12 mouse cellular contexts compared by ENCODE assay signal in the genomic region with DNA sequence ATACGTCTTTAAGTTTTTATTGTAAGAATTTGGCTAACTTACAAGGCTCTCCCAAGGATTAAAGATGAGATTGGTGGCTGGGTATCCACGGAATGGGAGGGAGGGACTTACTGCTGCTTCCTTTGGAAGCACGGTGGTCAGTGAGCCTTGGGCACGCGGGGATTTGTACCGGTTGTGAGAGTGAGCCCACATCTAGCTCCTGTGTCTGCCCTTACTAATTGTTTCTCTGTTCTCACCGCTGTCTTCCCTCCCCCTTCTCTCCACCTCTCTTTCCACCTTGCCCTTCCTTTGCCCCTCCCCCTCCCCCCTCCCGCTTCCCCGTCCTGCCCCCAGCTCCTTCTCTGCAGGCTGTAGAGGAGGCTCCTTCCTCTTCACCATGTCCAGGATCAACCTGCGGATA. TPM values are rescaled to one million over a fixed set of nuclear protein-coding genes. Genes with fewer than 3 reads are reported as not detected.
DNase-seq lines count a peak whose midpoint lies in the region.
"Had no signal": no experiment of that assay in that cellular context is flagged by ENCODE, and none has a peak within 500 bp of the region (broad histone marks: within the 10 kb centered on the region; RNA-seq: fewer than 3 reads in every experiment).

No protein-coding gene starts in this region.

- peak; percentile 2 for DNase-seq in heart, postnatal 4 days
- DNase-seq in heart, postnatal 14 days: no peak
- DNase-seq in testis, postnatal 10 days (ENCODE audit: low spot score): peak; percentile 29
- no peak for DNase-seq in testis, postnatal 14 days (ENCODE audit: low spot score)
- peak; percentile 37 for DNase-seq in thymus, postnatal 4 days
- DNase-seq in thymus, adult 18-20 months: no peak
- DNase-seq: adrenal gland, postnatal 25 days; cerebellum, adult 11-12 months; cerebellum, adult 8-10 months; cerebellum, postnatal 25 days; gastrocnemius, postnatal 25 days; heart, postnatal 36 days had no signal

- intact Hi-C loops in heart, postnatal 14 days (cut with DNase I): no loop called here

RNA-seq across cellular contexts. Expression of a gene that starts 5.1 kb away (rescaled TPM):
- total RNA-seq in heart, postnatal 4 days (2021): 10 to 100 TPM; 10.7 to 12.3 TPM
- 10 to 100 TPM; 18.9 to 20.7 TPM for total RNA-seq in heart, postnatal 14 days (2021)

RNA-seq across cellular contexts. Expression of a gene that starts 10.9 kb away (rescaled TPM):
- total RNA-seq in heart, postnatal 4 days (2021): 1 to 10 TPM; 3.7 to 7.0 TPM
- total RNA-seq in heart, postnatal 14 days (2021): 10 to 100 TPM in 1 of 2 experiments, 1 to 10 TPM in 1; 8.9 to 13.0 TPM

RNA-seq across cellular contexts. Expression of a gene that starts 20.9 kb away (rescaled TPM):
- 1 to 10 TPM; 2.5 to 3.8 TPM for total RNA-seq in heart, postnatal 4 days (2021)
- 1 to 10 TPM; 6.5 to 7.2 TPM for total RNA-seq in heart, postnatal 14 days (2021)

RNA-seq across cellular contexts. Expression of a gene that starts 21.1 kb away (rescaled TPM):
- total RNA-seq in heart, postnatal 4 days (2021): 1 to 10 TPM; 4.8 to 5.4 TPM
- 1 to 10 TPM; 5.4 to 5.5 TPM for total RNA-seq in heart, postnatal 14 days (2021)

RNA-seq across cellular contexts. Expression of a gene that starts 30.3 kb away (rescaled TPM):
- under 1 TPM; 0.23 to 0.38 TPM for total RNA-seq in heart, postnatal 4 days (2021)
- total RNA-seq in heart, postnatal 14 days (2021): under 1 TPM; 0.88 TPM

Comparison
In these comparisons a context has a peak if more than half of its experiments do, and no peak if none do; other contexts are left out.
1. DNase-seq: peak in heart, postnatal 4 days (single experiment), testis, postnatal 10 days (single experiment) and thymus, postnatal 4 days (single experiment); none in heart, postnatal 14 days (0 of 2), testis, postnatal 14 days (single experiment) and thymus, adult 18-20 months (0 of 2).